Mouse (Mus musculus) hematopoietic stem cell, adult 5-6 weeks (primary cell): ENCODE measurements around the gene Zfp553. TPM values are rescaled to one million over a fixed set of nuclear protein-coding genes. Genes with fewer than 3 reads are reported as not detected.

Experiments
- ATAC-seq, 2 experiments: fragments of 125-278 bp in 1 of 2; replicated peaks in 1 of 2; 2 replicates each; pipeline ENCODE4 v1.8.0; 2016 to 2017; ENCODE audit warnings: inconsistent platforms in 2 of 2, mild to moderate bottlenecking in 2 of 2, moderate number of reproducible peaks in 2 of 2, low read depth in 1 of 2, moderate TSS enrichment in 1 of 2; ENCODE audit not compliant: low FRiP score in 2 of 2, poor library complexity in 2 of 2, severe bottlenecking in 2 of 2, insufficient read depth in 1 of 2, low TSS enrichment in 1 of 2
- total RNA-seq: library from RNA; stranded (forward); fragments of 172-1452, 232-1000 nt; gene quantifications from 2 replicates; pipeline ENCODE4 v1.2.3, GENCODE M21; 2017

Gene Zfp553
- total RNA-seq, 1 experiment from 2014 or later, result 29.2 TPM

- ATAC-seq, result peak; percentile 70 to 79
Observed at GRCm38 (mm10) chr7:127253821-127254769, 21.2 kb downstream of the Zfp553 start.

GRCm38 (mm10) chr7:127255008-127255407, 22.1 kb downstream of the Zfp553 start:
- ATAC-seq, result no peak

- no peak for ATAC-seq
Observed at GRCm38 (mm10) chr7:127255965-127256364, 23.1 kb downstream of the Zfp553 start.

GRCm38 (mm10) chr7:127256518-127256917, 23.7 kb downstream of the Zfp553 start:
- no peak for ATAC-seq

GRCm38 (mm10) chr7:127259186-127259905, 26.5 kb downstream of the Zfp553 start:
- no peak for ATAC-seq

GRCm38 (mm10) chr7:127260309-127261111, 27.6 kb downstream of the Zfp553 start, which contains the start of gene Dctpp1:
TSS of gene Dctpp1 (minus strand) at chr7:127260709.
- peak; percentile 96 to 97 for ATAC-seq

GRCm38 (mm10) chr7:127262218-127262961, 29.5 kb downstream of the Zfp553 start:
- ATAC-seq, result no peak

GRCm38 (mm10) chr7:127263526-127263925, 30.7 kb downstream of the Zfp553 start:
- ATAC-seq, result no peak

GRCm38 (mm10) chr7:127270256-127270655, 37.4 kb downstream of the Zfp553 start:
- ATAC-seq, result peak in 1 of 2 experiments; percentile 32; a peak in 1 of 4 replicates

- no peak for ATAC-seq
Observed at GRCm38 (mm10) chr7:127270666-127271065, 37.8 kb downstream of the Zfp553 start.

- no peak for ATAC-seq
Observed at GRCm38 (mm10) chr7:127271093-127271492, 38.2 kb downstream of the Zfp553 start.

- ATAC-seq, result no peak
Observed at GRCm38 (mm10) chr7:127272566-127272965, 39.7 kb downstream of the Zfp553 start.

GRCm38 (mm10) chr7:127273118-127273923, 40.5 kb downstream of the Zfp553 start:
- ATAC-seq, result no peak

- ATAC-seq, result peak; percentile 81 to 84
Observed at GRCm38 (mm10) chr7:127273925-127274789, 41.3 kb downstream of the Zfp553 start, which contains the start of gene Sephs2. TSS of gene Sephs2 (minus strand) at chr7:127274055.

- ATAC-seq, result no peak
Observed at GRCm38 (mm10) chr7:127276519-127276961, 43.7 kb downstream of the Zfp553 start.
